Mouse (Mus musculus) limb, embryonic 14.5 days (tissue): ENCODE data around the gene Trim69. TPM values are rescaled to one million over a fixed set of nuclear protein-coding genes. Genes with fewer than 3 reads are reported as not detected.

Source experiments
- ATAC-seq: fragments of 200-750 bp; cut with Nextera tagmentation; 2 replicates; pipeline ENCODE4 v1.8.0; 2017; ENCODE audit warnings: low read depth, moderate number of reproducible peaks, moderate TSS enrichment; ENCODE audit not compliant: low FRiP score
- DNase-seq: peaks from one replicate; pipeline ENCODE4 v3.0.0-alpha.2; 2015; ENCODE audit warnings: low spot score
- H3K27ac ChIP-seq: fragments of 300-500 bp; sonication (generic); replicated peaks from 2 replicates; pipeline ENCODE4 v1.5.1; 2014; ENCODE audit warnings: low read depth, mild to moderate bottlenecking, low read length, moderate library complexity, mixed read lengths
- H3K27me3 ChIP-seq: fragments of 300-500 bp; sonication (generic); 2 replicates; pipeline ENCODE4 v1.6.1; 2014; ENCODE audit warnings: low read length, mixed read lengths; ENCODE audit not compliant: control insufficient read depth, insufficient read depth
- H3K36me3 ChIP-seq: fragments of 300-500 bp; sonication (generic); 2 replicates; pipeline ENCODE4 v1.6.1; 2014; ENCODE audit warnings: mild to moderate bottlenecking, low read length, moderate library complexity, mixed read lengths; ENCODE audit not compliant: control insufficient read depth, insufficient read depth
- H3K4me1 ChIP-seq: fragments of 300-500 bp; sonication (generic); 2 replicates; pipeline ENCODE4 v1.6.1; 2014; ENCODE audit warnings: antibody characterized with exemption, low read length, mixed read lengths; ENCODE audit not compliant: control insufficient read depth, insufficient read depth
- H3K4me2 ChIP-seq: fragments of 300-500 bp; sonication (generic); replicated peaks from 2 replicates; pipeline ENCODE4 v1.6.1; 2014; ENCODE audit warnings: low read depth, mild to moderate bottlenecking, low read length, moderate library complexity; ENCODE audit not compliant: severe bottlenecking
- H3K4me3 ChIP-seq: fragments of 300-500 bp; sonication (generic); replicated peaks from 2 replicates; pipeline ENCODE4 v1.5.1; 2014; ENCODE audit warnings: low read length
- H3K9ac ChIP-seq: fragments of 300-500 bp; sonication (generic); 2 replicates; pipeline ENCODE4 v1.6.1; 2014; ENCODE audit warnings: mild to moderate bottlenecking, low read depth, low read length, moderate library complexity; ENCODE audit not compliant: severe bottlenecking
- H3K9me3 ChIP-seq: fragments of 300-500 bp; sonication (generic); 2 replicates; pipeline ENCODE4 v1.6.1; 2016; ENCODE audit warnings: low read length; ENCODE audit not compliant: control insufficient read depth
- POLR2A ChIP-seq: fragments of 200-500 bp; IDR thresholded peaks from 2 replicates; pipeline ENCODE4 v1.8.0; 2012; ENCODE audit warnings: inconsistent platforms, mild to moderate bottlenecking, moderate library complexity, borderline replicate concordance; ENCODE audit not compliant: insufficient read depth, insufficient read length; ENCODE audit errors: extremely low read depth
- WGBS: fragments of 180-500 bp; shearing (Covaris S2); extraction: QIAGEN DNeasy Blood & Tissue Kit; methylation state at CpG from one replicate; pipeline ENCODE4 v1.1.7; 2014; 5-methylcytosine and 5-hydroxymethylcytosine counted together
- polyA plus RNA-seq, 2 experiments: library from polyadenylated mRNA; depleted of rRNA in 1 of 2; stranded (reverse) in 1 of 2; unstranded in 1 of 2; fragments of >200 nt; fragmentation: Nextera tagmentation in 1 of 2; extraction: Ambion mirVana in 1 of 2; gene quantifications; 2 replicates each; pipeline versions ENCODE4 v1.2.1 to v1.2.3; 2012 to 2014

Trim69 gene
- polyA plus RNA-seq, 2 experiments: 0.08 TPM; not detected in 1

GRCm38 (mm10) chr2:122186106-122186505, 25.6 kb downstream of the Trim69 start, which contains the start of the genes Patl2 and Terb2:
Patl2 (minus strand) TSS chr2:122186189.
Terb2 (plus strand) TSS chr2:122186272.
- Histone ChIP-seq H3K4me2 (no peak within 1 kb of the TSS), H3K9me3 (no peaks in the 10 kb centered on the region), H3K27me3 (no peaks in the 10 kb centered on the region), H3K4me3 (no peak within 1 kb of the TSS), H3K27ac (no peak within 1 kb of the TSS), H3K4me1 (no peaks in the 10 kb centered on the region), H3K9ac (no peak within 1 kb of the TSS), H3K36me3 (no peaks in the 10 kb centered on the region)
- WGBS: 83% methylated on average over 17 of the region's 17 CpGs
- no peak for ATAC-seq
- TF ChIP-seq POLR2A: no peak
- no peak for DNase-seq

- Histone ChIP-seq H3K4me3 (no peak overlapping the region), H3K4me2 (no peak overlapping the region), H3K27me3 (no peaks in the 10 kb centered on the region), H3K9ac (no peak overlapping the region), H3K9me3 (no peaks in the 10 kb centered on the region), H3K4me1 (no peaks in the 10 kb centered on the region), H3K36me3 (no peaks in the 10 kb centered on the region), H3K27ac (no peak overlapping the region)
- no peak for DNase-seq
- TF ChIP-seq POLR2A: no peak
- 63% methylated on average over 3 of the region's 3 CpGs for WGBS
- ATAC-seq: no peak
Measured at GRCm38 (mm10) chr2:122186751-122187150, 26.3 kb downstream of the Trim69 start.

DNA sequence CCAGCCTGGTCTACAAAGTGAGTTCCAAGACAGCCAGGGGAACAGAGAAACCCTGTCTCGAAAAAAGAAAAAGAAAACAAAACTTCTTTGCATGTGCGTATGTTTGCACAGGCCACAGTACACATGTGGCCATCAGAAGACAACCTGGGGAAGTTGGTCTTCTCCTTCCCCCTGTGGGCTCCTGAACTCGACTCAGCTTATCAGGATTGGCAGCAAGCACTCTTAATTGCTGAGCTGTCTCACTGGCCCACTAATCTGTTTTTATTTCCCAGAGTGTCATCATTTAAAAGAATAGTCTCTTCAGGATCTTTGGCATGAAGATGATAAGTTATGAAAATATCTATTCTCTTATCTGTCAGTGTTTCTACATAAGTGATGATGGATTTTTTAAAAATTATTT, 31.3 kb downstream of the Trim69 start:
- WGBS: 73% methylated on average over 3 of the region's 3 CpGs
- H3K4me2 ChIP-seq: no peak overlapping the region

DNA sequence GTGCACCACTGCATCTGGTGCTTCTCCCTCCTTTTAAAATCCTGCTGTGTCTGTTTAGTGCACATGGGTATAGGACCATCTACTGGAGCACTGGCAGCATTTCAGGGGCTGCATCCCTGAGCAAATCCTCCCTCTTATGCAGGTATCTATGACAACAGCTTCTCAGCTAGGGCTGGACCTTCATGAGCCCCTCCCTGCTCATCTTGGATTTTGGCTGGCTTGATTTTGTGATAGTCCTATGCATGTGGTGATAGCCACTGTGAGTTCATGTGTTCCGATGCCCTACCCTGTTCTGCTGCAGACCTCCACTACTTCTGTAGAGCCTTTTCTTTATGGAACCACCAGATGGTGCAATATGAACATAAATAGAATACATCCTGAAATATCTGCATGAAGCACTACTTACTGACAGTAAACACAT, 34.0 kb downstream of the Trim69 start:
- 55% methylated on average over 1 of the region's 1 CpGs for WGBS
- no peak overlapping the region for H3K4me2 ChIP-seq
- no peak for TF ChIP-seq POLR2A

More for the DNA sequence above, 31.3 kb downstream of the Trim69 start:
- Histone ChIP-seq H3K4me1 (no peaks in the 10 kb centered on the region), H3K9me3 (no peaks in the 10 kb centered on the region), H3K27me3 (no peaks in the 10 kb centered on the region), H3K9ac (no peak overlapping the region), H3K4me3 (no peak overlapping the region), H3K27ac (no peak overlapping the region), H3K36me3 (no peaks in the 10 kb centered on the region)
- DNase-seq (no peak), ATAC-seq (no peak)
- TF ChIP-seq POLR2A: no peak

GRCm38 (mm10) chr2:122201501-122201900, 41.0 kb downstream of the Trim69 start:
- H3K27me3 ChIP-seq: no peaks in the 10 kb centered on the region
- H3K9me3 ChIP-seq: no peaks in the 10 kb centered on the region
- no peak overlapping the region for H3K27ac ChIP-seq
- H3K36me3 ChIP-seq: no peaks in the 10 kb centered on the region
- no peaks in the 10 kb centered on the region for H3K4me1 ChIP-seq
- 81% methylated on average over 1 of the region's 1 CpGs for WGBS
- TF ChIP-seq POLR2A: no peak
- H3K4me3 ChIP-seq: no peak overlapping the region
- no peak for ATAC-seq
- no peak for DNase-seq
- no peak overlapping the region for H3K9ac ChIP-seq
- no peak overlapping the region for H3K4me2 ChIP-seq

More for the DNA sequence above, 34.0 kb downstream of the Trim69 start:
- no peak for ATAC-seq
- Histone ChIP-seq H3K9me3 (no peaks in the 10 kb centered on the region), H3K27me3 (no peaks in the 10 kb centered on the region), H3K27ac (no peak overlapping the region), H3K4me3 (no peak overlapping the region), H3K36me3 (no peaks in the 10 kb centered on the region), H3K4me1 (no peaks in the 10 kb centered on the region), H3K9ac (no peak overlapping the region)
- DNase-seq: peak; percentile 68
